Mouse (Mus musculus) 416B (cell line): ENCODE data around the gene Senp1.

Experiments
- DNase-seq: peaks from one replicate; pipeline ENCODE4 v3.0.0; 2011; ENCODE audit warnings: low read depth

Senp1 gene

GRCm38 (mm10) chr15:98107703-98108296 is 14.3 kb upstream of the Senp1 start:
- no peak for DNase-seq

- no peak for DNase-seq
Measured at GRCm38 (mm10) chr15:98107230-98107629, 13.7 kb upstream of the Senp1 start.

GRCm38 (mm10) chr15:98106506-98106905 is 13.0 kb upstream of the Senp1 start:
- peak; percentile 31 for DNase-seq

- DNase-seq: peak; percentile 91
Measured at GRCm38 (mm10) chr15:98102401-98102800, 8.9 kb upstream of the Senp1 start.

- peak; percentile 47 for DNase-seq
Measured at GRCm38 (mm10) chr15:98098519-98098918, 5.0 kb upstream of the Senp1 start.

GRCm38 (mm10) chr15:98096957-98097356 is 3.4 kb upstream of the Senp1 start:
- DNase-seq: peak; percentile 33

- DNase-seq: no peak
Measured at GRCm38 (mm10) chr15:98094905-98095304, 1.4 kb upstream of the Senp1 start.

GRCm38 (mm10) chr15:98092372-98093120 is 998 bp downstream of the Senp1 start, which contains the start of gene Pfkm:
Pfkm (plus strand) TSS chr15:98092589.
- DNase-seq: no peak

GRCm38 (mm10) chr15:98091841-98092240 is 1.7 kb downstream of the Senp1 start:
- peak; percentile 60 for DNase-seq

- DNase-seq: peak; percentile 81
Measured at GRCm38 (mm10) chr15:98089421-98090183, 3.9 kb downstream of the Senp1 start.

- DNase-seq: no peak
Measured at GRCm38 (mm10) chr15:98088889-98089288, 4.7 kb downstream of the Senp1 start.

GRCm38 (mm10) chr15:98076901-98077300 is 16.6 kb downstream of the Senp1 start:
- no peak for DNase-seq

- no peak for DNase-seq
Measured at GRCm38 (mm10) chr15:98075034-98075433, 18.5 kb downstream of the Senp1 start.

- no peak for DNase-seq
Measured at GRCm38 (mm10) chr15:98074521-98074920, 19.0 kb downstream of the Senp1 start.

GRCm38 (mm10) chr15:98070376-98070775 is 23.2 kb downstream of the Senp1 start:
- no peak for DNase-seq

- DNase-seq: no peak
Measured at GRCm38 (mm10) chr15:98069566-98070245, 23.8 kb downstream of the Senp1 start.

GRCm38 (mm10) chr15:98068506-98068905 is 25.0 kb downstream of the Senp1 start:
- no peak for DNase-seq

GRCm38 (mm10) chr15:98067492-98067891 is 26.1 kb downstream of the Senp1 start:
- DNase-seq: peak; percentile 19

- no peak for DNase-seq
Measured at GRCm38 (mm10) chr15:98066602-98067001, 26.9 kb downstream of the Senp1 start.

GRCm38 (mm10) chr15:98065881-98066280 is 27.7 kb downstream of the Senp1 start:
- no peak for DNase-seq

- peak; percentile 56 for DNase-seq
Measured at GRCm38 (mm10) chr15:98055246-98055645, 38.3 kb downstream of the Senp1 start.

GRCm38 (mm10) chr15:98051685-98052084 is 41.9 kb downstream of the Senp1 start:
- no peak for DNase-seq
